Mouse (Mus musculus): ENCODE measurements around the gene Kcnk3.

The Kcnk3 gene

GRCm38 (mm10) chr5:30613242-30613641, 25.3 kb downstream of the Kcnk3 start:
- DNase-seq (ENCODE audit: low read depth), result no peak

DNA sequence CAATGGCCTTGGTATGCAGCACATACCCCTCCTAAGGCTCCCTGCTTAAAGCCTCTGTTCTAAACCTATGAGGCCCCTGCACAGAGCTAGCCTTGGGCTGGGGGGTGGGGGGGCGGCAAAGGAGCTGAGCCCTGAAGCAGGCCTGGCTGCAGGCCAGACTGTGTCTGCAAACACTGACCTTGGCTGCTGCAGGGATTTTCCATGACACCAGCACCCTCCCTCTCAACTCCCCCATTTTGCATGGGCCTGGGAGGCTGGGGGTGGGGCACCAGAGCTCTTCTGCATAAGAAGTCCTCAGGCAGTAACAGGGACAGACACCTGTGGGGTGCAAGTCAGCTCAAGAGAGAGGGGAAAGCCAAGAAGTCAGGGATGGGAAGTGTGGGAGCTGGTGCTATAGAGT, 26.3 kb downstream of the Kcnk3 start:
- no peak for DNase-seq (ENCODE audit: low read depth)

GRCm38 (mm10) chr5:30615416-30615815, 27.4 kb downstream of the Kcnk3 start:
- DNase-seq (ENCODE audit: low read depth), result no peak

- no peak for DNase-seq (ENCODE audit: low read depth)
Measured at GRCm38 (mm10) chr5:30615819-30616218, 27.8 kb downstream of the Kcnk3 start.

DNA sequence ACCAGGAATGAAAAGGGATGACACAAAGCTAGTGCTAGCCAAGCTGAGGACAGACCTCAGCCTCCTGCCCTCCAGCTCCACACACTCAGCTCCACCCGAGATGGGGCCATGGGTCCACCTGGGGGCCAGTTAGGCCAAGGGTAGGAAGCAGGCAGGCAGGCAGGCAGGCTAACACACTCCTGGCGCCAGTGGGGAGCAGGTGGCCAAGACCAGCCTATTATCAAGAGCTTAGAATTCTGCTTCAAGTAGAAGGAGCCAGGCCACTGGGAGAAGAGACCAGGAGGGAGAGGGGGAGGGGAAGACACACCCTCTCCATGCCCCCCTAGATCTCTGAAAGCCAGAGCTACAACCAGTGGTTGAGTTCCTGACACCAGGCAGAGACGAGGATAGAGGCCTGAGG, 28.7 kb downstream of the Kcnk3 start:
- DNase-seq (ENCODE audit: low read depth), result no peak

DNA sequence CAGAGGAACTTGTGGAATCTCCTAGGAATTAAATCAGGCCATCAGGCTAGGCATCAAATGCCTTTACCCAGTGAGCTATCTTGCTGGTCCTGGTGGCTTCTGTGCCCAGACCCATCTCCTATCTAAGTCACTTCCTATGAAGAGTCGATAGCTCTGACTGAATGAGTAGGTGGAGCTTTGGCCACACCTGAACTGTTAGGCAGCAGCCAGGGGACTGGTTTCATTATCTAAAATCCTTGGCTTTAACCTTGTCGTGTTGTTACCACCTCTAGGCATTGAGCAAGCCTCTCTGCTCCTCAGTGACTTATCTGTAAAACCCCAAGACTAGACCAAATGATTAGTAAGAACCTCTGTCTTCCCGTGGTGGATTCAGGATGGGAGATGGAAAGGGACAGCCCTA, 29.4 kb downstream of the Kcnk3 start:
- DNase-seq (ENCODE audit: low read depth), result no peak

DNA sequence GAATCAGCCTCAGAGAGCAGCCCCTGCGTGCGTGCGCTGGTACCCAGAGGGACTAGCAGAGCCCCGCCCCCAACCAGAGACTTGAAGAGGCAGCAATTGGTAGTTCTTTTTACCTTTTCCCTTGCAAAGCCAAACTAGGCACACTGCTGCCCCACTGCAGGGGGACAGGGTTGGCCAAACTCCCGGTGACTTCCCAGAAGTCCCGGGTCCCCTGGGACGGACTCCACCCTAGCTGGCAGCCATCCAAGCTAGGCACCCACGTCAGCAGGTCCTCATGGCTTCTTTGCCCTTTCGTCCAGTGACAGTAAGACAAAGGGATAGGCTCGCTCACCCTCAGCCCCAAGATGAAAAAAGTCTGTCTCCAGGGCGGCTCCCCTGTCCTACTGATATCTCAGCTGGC, 29.9 kb downstream of the Kcnk3 start:
- DNase-seq (ENCODE audit: low read depth), result no peak

DNA sequence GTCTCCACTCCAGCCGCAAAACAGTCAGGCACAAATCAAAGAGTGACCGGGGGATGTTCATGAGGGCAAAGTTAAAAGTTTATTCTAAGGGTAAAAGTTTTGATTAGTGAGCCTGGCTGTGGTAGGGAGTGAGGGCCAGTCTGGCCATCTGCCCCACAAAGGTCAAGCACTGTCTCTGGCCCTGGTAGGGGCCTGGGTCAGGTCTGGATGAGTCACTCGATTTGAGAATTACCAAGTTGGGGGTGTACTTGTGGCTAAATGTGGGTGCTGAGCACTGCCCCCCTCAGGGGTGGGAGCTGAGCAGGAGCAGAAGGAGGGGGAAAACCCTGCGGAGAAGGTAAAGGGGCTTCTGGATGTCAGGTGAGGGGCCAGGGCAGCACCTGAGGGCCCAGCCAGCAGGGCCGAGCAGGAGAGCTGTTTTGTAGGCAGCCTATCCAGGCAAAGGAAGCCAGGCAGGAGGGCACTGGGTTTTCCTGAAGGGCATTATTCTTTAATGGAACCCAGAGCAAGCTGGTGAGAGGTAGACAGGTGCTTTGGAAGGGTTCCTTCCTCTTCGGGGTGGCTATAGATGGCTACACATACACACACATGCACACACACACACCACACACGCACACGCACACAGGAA, 30.5 kb downstream of the Kcnk3 start:
- DNase-seq (ENCODE audit: low read depth), result no peak

DNA sequence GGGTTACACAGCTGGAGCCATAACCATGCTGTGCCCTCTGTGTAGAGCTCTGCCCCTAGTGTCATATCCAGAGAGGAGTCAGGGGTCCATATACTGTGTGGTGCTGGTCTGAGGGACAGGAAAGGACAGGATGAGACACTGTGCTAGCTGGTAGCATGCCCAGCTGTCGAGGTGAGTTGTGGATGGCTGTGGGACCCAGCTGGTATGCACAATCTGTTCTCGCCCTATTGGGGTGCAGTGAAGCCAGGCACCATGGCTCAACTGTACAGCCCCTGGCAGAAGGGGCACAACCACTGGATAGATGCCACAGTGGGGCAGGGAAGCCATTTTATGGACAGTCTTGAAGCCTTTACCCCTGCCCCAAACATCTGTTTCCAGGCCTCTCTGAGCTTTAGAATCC, 31.2 kb downstream of the Kcnk3 start:
- no peak for DNase-seq (ENCODE audit: low read depth)

DNA sequence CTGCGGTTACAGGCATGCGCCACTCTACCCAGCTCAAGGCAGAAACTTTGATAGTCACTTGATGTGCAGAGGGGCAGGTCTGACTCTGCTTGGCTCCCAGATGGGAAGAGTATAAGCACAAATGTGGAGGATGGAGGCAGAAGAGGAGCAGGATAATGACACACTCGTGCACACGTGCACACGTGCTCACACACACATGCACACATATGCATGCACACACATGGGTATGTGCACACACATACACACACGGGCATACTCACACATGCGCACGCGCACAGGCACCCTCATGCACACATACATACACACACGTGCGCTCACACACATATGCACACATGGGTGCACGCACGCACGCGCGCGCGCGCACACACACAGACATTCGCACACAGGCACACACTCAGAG, 32.6 kb downstream of the Kcnk3 start:
- no peak for DNase-seq (ENCODE audit: low read depth)

- no peak for DNase-seq (ENCODE audit: low read depth)
Measured at GRCm38 (mm10) chr5:30621211-30621790, 33.3 kb downstream of the Kcnk3 start.

DNA sequence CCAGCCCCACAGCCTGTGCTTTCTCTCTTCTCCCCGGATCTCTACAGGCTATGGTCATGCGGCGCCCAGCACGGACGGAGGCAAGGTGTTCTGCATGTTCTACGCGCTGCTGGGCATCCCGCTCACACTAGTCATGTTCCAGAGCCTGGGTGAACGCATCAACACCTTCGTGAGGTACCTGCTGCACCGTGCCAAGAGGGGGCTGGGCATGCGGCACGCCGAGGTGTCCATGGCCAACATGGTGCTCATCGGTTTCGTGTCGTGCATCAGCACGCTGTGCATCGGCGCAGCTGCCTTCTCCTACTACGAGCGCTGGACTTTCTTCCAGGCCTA, 33.8 kb downstream of the Kcnk3 start:
- DNase-seq (ENCODE audit: low read depth), result no peak

- DNase-seq (ENCODE audit: low read depth), result no peak
Measured at GRCm38 (mm10) chr5:30622177-30622840, 34.3 kb downstream of the Kcnk3 start.

GRCm38 (mm10) chr5:30622841-30623185, 34.8 kb downstream of the Kcnk3 start:
- no peak for DNase-seq (ENCODE audit: low read depth)

GRCm38 (mm10) chr5:30623380-30623779, 35.4 kb downstream of the Kcnk3 start:
- DNase-seq (ENCODE audit: low read depth), result no peak

GRCm38 (mm10) chr5:30624311-30624710, 36.3 kb downstream of the Kcnk3 start:
- DNase-seq (ENCODE audit: low read depth), result no peak

- no peak for DNase-seq (ENCODE audit: low read depth)
Measured at GRCm38 (mm10) chr5:30624908-30625307, 36.9 kb downstream of the Kcnk3 start.

GRCm38 (mm10) chr5:30625379-30625778, 37.4 kb downstream of the Kcnk3 start:
- DNase-seq (ENCODE audit: low read depth), result no peak

- DNase-seq (ENCODE audit: low read depth), result no peak
Measured at GRCm38 (mm10) chr5:30626331-30627105, 38.5 kb downstream of the Kcnk3 start.

- no peak for DNase-seq (ENCODE audit: low read depth)
Measured at GRCm38 (mm10) chr5:30628511-30628910, 40.5 kb downstream of the Kcnk3 start.

DNA sequence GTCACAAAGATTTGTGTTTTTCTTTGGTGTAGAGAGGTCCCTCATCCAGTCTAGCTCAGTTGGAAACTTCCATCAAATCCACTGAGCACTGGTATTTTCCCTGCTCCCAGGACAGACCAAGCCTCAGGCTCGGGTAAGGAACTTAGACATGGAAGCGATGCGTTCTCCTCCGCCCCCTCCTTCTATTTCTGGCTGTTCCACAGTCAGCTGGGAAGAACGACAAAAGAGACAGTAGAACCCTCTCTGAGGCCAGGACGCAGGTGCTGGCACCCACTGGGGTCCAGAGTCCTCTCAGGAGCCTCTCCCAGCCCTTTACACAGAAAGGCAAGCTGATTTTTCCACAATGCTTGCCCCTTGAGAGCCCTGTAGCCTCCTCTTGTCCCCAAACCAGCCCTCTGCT, 42.4 kb downstream of the Kcnk3 start:
- DNase-seq (ENCODE audit: low read depth), result no peak

- DNase-seq (ENCODE audit: low read depth), result no peak
Measured at GRCm38 (mm10) chr5:30632134-30632533, 44.2 kb downstream of the Kcnk3 start.

DNA sequence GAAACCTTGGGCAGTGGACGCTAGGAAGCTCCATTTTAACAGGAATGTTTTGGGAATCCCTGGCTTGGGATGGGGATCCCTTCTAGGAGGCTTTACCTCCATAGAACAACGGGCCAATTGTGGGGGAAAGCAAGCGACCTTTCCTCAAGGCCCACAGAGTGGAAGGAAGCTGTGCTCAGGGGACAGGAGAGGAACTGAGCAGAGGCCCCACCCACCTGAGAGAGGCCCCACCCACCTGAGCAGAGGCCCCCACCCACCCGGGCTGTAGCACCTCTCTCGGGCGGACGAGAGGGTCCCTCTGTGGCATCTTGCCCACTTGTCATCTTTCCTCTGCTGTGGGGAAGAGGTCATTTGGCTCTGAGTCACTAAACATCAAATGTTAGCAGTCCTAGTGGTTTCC, 49.0 kb downstream of the Kcnk3 start:
- DNase-seq (ENCODE audit: low read depth), result no peak
